Mouse (Mus musculus) ZHBTc4 (cell line): Measurements from ENCODE around the gene Slc7a7.

Experiments used
- DNase-seq: peaks from one replicate; pipeline ENCODE4 v3.0.0-alpha.2; 2011; ENCODE audit warnings: low read depth, low spot score

The Slc7a7 gene

GRCm38 (mm10) chr14:54432837-54433830 is 15.6 kb upstream of the Slc7a7 start:
- no peak for DNase-seq

- DNase-seq = peak; percentile 52
Observed at GRCm38 (mm10) chr14:54432078-54432836, 14.7 kb upstream of the Slc7a7 start.

- DNase-seq = no peak
Observed at GRCm38 (mm10) chr14:54431334-54432077, 13.9 kb upstream of the Slc7a7 start, which contains the start of gene Mmp14. Gene Mmp14, plus strand, starts transcription at chr14:54431612.

GRCm38 (mm10) chr14:54430406-54431145 is 13.0 kb upstream of the Slc7a7 start:
- no peak for DNase-seq

GRCm38 (mm10) chr14:54429332-54430093 is 11.9 kb upstream of the Slc7a7 start:
- DNase-seq = no peak

GRCm38 (mm10) chr14:54428421-54428820 is 10.8 kb upstream of the Slc7a7 start:
- DNase-seq = no peak

GRCm38 (mm10) chr14:54427696-54428095 is 10.1 kb upstream of the Slc7a7 start:
- DNase-seq = no peak

- peak; percentile 95 for DNase-seq
Observed at GRCm38 (mm10) chr14:54426689-54427398, 9.3 kb upstream of the Slc7a7 start, which contains the start of gene Mrpl52. Gene Mrpl52, plus strand, starts transcription at chr14:54426909.

GRCm38 (mm10) chr14:54426003-54426688 is 8.6 kb upstream of the Slc7a7 start:
- DNase-seq = no peak

- no peak for DNase-seq
Observed at GRCm38 (mm10) chr14:54425540-54425939, 8.0 kb upstream of the Slc7a7 start.

- no peak for DNase-seq
Observed at GRCm38 (mm10) chr14:54424634-54425033, 7.1 kb upstream of the Slc7a7 start.

GRCm38 (mm10) chr14:54423406-54423805 is 5.8 kb upstream of the Slc7a7 start:
- DNase-seq = peak; percentile 59

- no peak for DNase-seq
Observed at GRCm38 (mm10) chr14:54421014-54421413, 3.4 kb upstream of the Slc7a7 start.

GRCm38 (mm10) chr14:54416830-54417229 is 750 bp downstream of the Slc7a7 start:
- no peak for DNase-seq

- peak; percentile 46 for DNase-seq
Observed at GRCm38 (mm10) chr14:54416229-54416775, 1.3 kb downstream of the Slc7a7 start.

- DNase-seq = peak; percentile 90
Observed at GRCm38 (mm10) chr14:54415241-54416020, 2.1 kb downstream of the Slc7a7 start.

- no peak for DNase-seq
Observed at GRCm38 (mm10) chr14:54413877-54414700, 3.5 kb downstream of the Slc7a7 start.
